Mouse (Mus musculus) midbrain, embryonic 13.5 days (tissue): ENCODE results near the gene Mrtfb. TPM values are rescaled to one million over a fixed set of nuclear protein-coding genes. Genes with fewer than 3 reads are reported as not detected.

ENCODE experiments used
- ATAC-seq: fragments of 200-750 bp; cut with Nextera tagmentation; 2 replicates; pipeline ENCODE4 v1.8.0; 2017; ENCODE audit warnings: mild to moderate bottlenecking, moderate TSS enrichment, moderate library complexity
- H3K27ac ChIP-seq: fragments of 300-500 bp; sonication (generic); 2 replicates; pipeline ENCODE4 v1.5.1; 2015; ENCODE audit warnings: inconsistent platforms, mild to moderate bottlenecking, moderate library complexity
- H3K27me3 ChIP-seq: fragments of 300-500 bp; sonication (generic); 2 replicates; pipeline ENCODE4 v1.6.1; 2015; ENCODE audit warnings: mild to moderate bottlenecking, inconsistent platforms
- H3K36me3 ChIP-seq: fragments of 300-500 bp; sonication (generic); 2 replicates; pipeline ENCODE4 v1.6.1; 2015; ENCODE audit warnings: mild to moderate bottlenecking, inconsistent platforms
- H3K4me1 ChIP-seq: fragments of 300-500 bp; sonication (generic); replicated peaks from 2 replicates; pipeline ENCODE4 v1.6.1; 2015; ENCODE audit warnings: inconsistent platforms
- H3K4me2 ChIP-seq: fragments of 300-500 bp; sonication (generic); replicated peaks from 2 replicates; pipeline ENCODE4 v1.6.1; 2015; ENCODE audit warnings: moderate library complexity, mild to moderate bottlenecking, inconsistent platforms
- H3K4me3 ChIP-seq: fragments of 300-500 bp; sonication (generic); replicated peaks from 2 replicates; pipeline ENCODE4 v1.5.1; 2015; ENCODE audit warnings: mild to moderate bottlenecking, inconsistent platforms
- H3K9ac ChIP-seq: fragments of 300-500 bp; sonication (generic); replicated peaks from 2 replicates; pipeline ENCODE4 v1.6.1; 2015; ENCODE audit warnings: mild to moderate bottlenecking, inconsistent platforms
- H3K9me3 ChIP-seq: fragments of 300-500 bp; sonication (generic); 2 replicates; pipeline ENCODE4 v1.6.1; 2016; ENCODE audit warnings: mild to moderate bottlenecking, inconsistent platforms
- WGBS: fragments of 180-500 bp; shearing (Covaris S2); methylation state at CpG from one replicate; pipeline ENCODE4 v1.1.7; 2015; 5-methylcytosine and 5-hydroxymethylcytosine counted together
- polyA plus RNA-seq: library from polyadenylated mRNA; unstranded; fragments of >200 nt; fragmentation: Nextera tagmentation; extraction: Ambion mirVana; gene quantifications from 2 replicates; pipeline ENCODE4 v1.2.1, GENCODE M21; 2015

Gene Mrtfb
- polyA plus RNA-seq, 1 experiment from 2014 or later, result 12.6 TPM

DNA sequence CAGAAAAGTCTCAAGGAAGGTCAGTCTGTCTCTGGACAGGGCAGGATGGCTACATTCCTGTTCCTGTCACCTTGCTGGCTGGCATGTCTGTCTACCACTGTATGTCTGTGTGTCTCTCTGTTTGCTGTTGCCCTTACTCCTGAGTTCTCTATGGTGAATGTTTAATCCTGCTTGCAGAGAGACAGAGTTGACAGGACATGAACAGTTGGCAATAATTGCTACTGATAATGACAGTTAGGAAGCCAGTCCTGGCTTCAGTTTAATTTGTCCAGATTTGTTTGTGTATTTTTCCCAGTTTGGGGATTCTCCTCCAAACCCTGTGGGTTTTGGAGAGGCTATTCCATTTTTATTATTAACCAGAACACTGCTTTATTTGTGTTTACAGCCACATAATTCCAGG, 102.5 kb downstream of the Mrtfb start:
- peak overlapping the region; percentile 56 for H3K4me2 ChIP-seq
- no peak for ATAC-seq
- H3K27ac ChIP-seq, result peak overlapping the region; percentile 78
- peaks cover 31% of the 10 kb centered on the region for H3K4me1 ChIP-seq
- peak overlapping the region; percentile 61; the same call in 1 of the 2 replicates for H3K9ac ChIP-seq
- H3K36me3 ChIP-seq, result no peaks in the 10 kb centered on the region
- no peaks in the 10 kb centered on the region for H3K27me3 ChIP-seq
- peak overlapping the region; percentile 33; the same call in 1 of the 2 replicates for H3K4me3 ChIP-seq
- no peaks in the 10 kb centered on the region for H3K9me3 ChIP-seq

DNA sequence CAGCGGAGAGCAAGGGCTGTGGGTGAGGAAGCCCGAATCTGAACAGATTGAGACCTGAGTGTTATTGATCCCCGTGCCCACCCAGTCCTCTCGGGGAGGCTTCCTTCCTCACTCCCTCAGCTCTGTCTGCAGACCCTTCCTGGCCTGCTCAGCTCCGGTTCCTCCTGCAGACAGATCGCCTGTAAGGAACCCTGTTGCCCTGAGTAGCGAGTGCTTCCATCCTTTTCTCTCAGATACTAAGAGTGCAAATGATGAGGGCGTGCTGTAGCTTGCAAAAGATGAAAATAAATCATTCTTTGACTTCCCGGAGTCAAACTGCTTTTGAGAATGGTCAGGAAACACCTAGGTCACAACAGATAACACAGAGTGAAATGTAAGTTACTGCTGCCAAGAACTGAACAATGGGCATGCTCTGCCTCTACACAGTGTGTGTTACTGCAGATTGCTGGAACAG, 103.2 kb downstream of the Mrtfb start:
- Histone ChIP-seq H3K27ac (0 out of 2 replicates have a peak overlapping the region, but pooled peaks have one; percentile 44), H3K9ac (peak overlapping the region; percentile 44; the same call in 1 of the 2 replicates), H3K27me3 (no peaks in the 10 kb centered on the region), H3K4me1 (peaks cover 24% of the 10 kb centered on the region), H3K36me3 (no peaks in the 10 kb centered on the region), H3K4me2 (peak overlapping the region; percentile 29), H3K9me3 (no peaks in the 10 kb centered on the region), H3K4me3 (no peak overlapping the region)
- no peak for ATAC-seq
- 74% methylated on average over 9 of the region's 9 CpGs for WGBS

DNA sequence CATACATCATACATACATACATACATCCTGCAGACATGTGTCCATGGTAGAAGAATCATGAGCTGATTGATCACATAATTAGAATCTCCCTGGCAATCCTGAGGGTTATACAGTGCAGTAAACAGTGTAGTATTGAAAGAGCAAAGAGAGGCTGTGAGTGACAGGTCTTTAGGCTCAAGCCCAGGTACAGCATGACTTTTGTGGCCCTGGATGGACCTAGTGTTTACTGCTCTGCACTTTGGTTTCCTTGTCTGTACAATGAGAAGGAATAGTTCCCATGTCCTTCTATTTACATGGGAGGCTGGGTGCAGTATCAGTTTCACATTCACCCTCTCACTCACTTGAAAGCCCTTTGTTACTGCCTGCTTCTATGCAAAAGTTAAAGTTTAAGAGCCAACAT, 103.9 kb downstream of the Mrtfb start:
- H3K27me3 ChIP-seq, result no peaks in the 10 kb centered on the region
- peaks cover 23% of the 10 kb centered on the region for H3K4me1 ChIP-seq
- H3K27ac ChIP-seq, result no peak overlapping the region
- H3K4me2 ChIP-seq, result no peak overlapping the region
- ATAC-seq, result no peak
- H3K4me3 ChIP-seq, result no peak overlapping the region
- no peaks in the 10 kb centered on the region for H3K9me3 ChIP-seq
- H3K36me3 ChIP-seq, result no peaks in the 10 kb centered on the region
- no peak overlapping the region for H3K9ac ChIP-seq

DNA sequence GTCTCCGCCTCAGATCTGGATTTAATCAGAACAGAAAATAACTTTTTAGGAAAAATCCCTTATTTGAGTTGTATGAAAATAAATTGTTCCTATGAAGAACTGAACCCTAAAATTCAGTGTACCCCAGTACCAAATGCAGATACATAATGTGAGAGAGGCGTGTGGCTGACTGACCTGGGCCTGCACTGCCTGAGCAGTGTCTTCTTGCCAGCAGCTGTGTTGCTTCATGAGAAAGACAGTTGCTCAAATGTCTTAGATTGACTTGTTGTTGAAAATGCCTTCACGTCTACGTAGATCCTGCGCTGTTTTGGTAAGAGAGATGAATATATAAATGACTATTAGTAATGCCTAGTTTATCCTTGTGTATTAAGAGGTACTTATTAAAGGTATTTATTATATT, 104.6 kb downstream of the Mrtfb start:
- ATAC-seq, result no peak
- 92% methylated on average over 5 of the region's 5 CpGs for WGBS
- Histone ChIP-seq H3K9ac (no peak overlapping the region), H3K4me1 (peaks cover 23% of the 10 kb centered on the region), H3K27me3 (no peaks in the 10 kb centered on the region), H3K36me3 (no peaks in the 10 kb centered on the region), H3K4me3 (no peak overlapping the region), H3K9me3 (no peaks in the 10 kb centered on the region), H3K4me2 (no peak overlapping the region), H3K27ac (no peak overlapping the region)

DNA sequence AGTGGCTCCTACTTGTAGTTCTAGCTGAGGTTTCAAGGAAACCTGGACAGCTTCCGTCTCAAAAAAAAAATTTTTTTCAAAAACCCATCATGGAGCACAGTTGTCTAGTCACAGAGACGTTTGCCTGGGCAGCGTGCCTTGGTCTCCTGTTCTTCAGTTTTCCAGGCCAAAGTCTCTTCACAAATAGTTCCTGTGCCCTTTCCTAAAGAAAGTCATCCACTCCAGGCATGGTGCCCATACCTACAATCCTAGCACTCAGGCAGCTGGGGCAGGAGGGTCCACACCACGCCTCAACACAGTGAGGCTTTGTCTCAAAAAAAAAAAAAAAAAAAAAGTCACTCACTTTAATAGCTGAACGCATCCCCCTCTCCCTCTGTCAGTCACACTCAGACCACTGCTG, 106.9 kb downstream of the Mrtfb start:
- Histone ChIP-seq H3K4me1 (peaks cover 29% of the 10 kb centered on the region), H3K27me3 (no peaks in the 10 kb centered on the region), H3K4me3 (no peak overlapping the region), H3K36me3 (no peaks in the 10 kb centered on the region), H3K9ac (no peak overlapping the region), H3K4me2 (no peak overlapping the region), H3K9me3 (no peaks in the 10 kb centered on the region), H3K27ac (no peak overlapping the region)
- 78% methylated on average over 5 of the region's 5 CpGs for WGBS
- no peak for ATAC-seq

DNA sequence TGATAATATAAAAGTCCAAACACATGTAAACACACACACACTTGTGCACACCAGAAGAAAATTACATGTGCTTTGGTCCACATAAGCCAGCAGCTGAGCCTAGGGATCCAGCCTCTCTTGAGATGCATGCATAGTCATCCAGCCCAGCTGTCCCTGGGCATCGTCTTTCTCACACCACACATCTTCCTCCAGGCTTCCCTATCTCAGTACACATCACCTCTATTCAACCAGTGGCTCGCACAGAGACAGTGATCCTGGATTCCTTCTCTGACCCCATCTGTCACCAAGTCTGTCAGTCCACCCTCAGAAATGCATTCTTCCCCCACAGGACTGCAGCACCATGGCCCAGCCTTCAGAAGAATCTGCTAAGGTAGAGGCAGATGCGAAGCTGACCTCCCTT, 107.9 kb downstream of the Mrtfb start:
- no peak overlapping the region for H3K9ac ChIP-seq
- no peaks in the 10 kb centered on the region for H3K9me3 ChIP-seq
- no peaks in the 10 kb centered on the region for H3K36me3 ChIP-seq
- no peak overlapping the region for H3K27ac ChIP-seq
- H3K27me3 ChIP-seq, result no peaks in the 10 kb centered on the region
- H3K4me2 ChIP-seq, result no peak overlapping the region
- no peak for ATAC-seq
- H3K4me3 ChIP-seq, result no peak overlapping the region
- 66% methylated on average over 3 of the region's 3 CpGs for WGBS
- peaks cover 20% of the 10 kb centered on the region for H3K4me1 ChIP-seq

DNA sequence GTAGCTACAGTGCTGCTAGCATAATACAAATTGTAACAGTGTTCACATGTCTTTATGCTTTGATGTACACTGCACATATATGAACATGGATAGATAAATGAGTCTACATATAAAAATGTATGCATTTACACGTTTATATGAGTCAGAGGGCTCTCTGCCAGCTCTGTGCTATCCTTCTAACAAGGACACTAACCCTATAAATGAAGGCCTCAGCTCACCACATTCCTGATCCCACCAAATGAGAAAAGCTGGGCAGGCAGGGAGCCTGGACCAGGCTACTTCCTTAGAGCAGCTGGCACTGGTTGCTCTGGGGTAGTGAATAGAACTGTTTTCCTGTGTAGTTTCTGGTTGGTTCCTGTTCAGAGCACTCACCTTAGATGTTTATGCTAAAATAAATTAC, 110.0 kb downstream of the Mrtfb start:
- peak overlapping the region; percentile 30; the same call in 1 of the 2 replicates for H3K27ac ChIP-seq
- ATAC-seq, result no peak
- whole genome bisulfite sequencing, result 69% methylated on average over 1 of the region's 1 CpGs

DNA sequence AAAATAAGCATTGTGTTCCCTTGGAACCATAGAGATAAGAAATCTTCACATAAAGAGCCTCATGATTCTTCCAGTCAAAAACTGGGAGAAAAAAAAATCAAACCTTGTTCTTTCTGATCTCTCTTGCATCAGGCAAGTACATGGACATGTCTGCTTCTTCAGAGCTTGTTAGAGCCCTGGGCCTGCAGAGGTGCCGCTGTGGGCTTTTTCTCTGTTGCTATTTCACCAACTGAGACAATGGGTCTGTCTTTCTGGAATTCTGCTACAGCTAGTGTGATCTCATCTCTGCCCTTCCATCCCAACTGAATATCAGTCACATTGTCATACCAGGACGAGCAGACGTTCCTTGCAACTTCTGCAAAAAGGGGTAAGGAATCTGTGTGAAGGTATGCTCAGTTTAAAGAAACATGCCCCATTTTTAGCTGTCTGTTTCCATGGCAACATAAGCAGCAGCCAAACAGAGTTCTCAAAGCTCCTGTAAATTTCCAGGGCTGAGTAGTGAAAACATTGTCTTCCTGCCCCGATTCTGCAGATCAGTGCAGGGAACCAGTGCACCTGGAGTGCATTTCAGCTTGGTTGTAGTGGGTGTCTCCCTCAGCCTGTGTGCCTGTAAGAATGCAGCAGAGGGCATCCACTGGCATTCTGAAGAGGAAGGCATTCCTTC, 110.7 kb downstream of the Mrtfb start:
- H3K27me3 ChIP-seq, result no peaks in the 10 kb centered on the region
- H3K27ac ChIP-seq, result peak overlapping the region; percentile 44; the same call in 1 of the 2 replicates
- H3K4me2 ChIP-seq, result no peak overlapping the region
- no peak overlapping the region for H3K9ac ChIP-seq
- no peak overlapping the region for H3K4me3 ChIP-seq
- ATAC-seq, result peak; percentile 37; the same call in 1 of the 2 replicates
- no peaks in the 10 kb centered on the region for H3K36me3 ChIP-seq
- H3K9me3 ChIP-seq, result no peaks in the 10 kb centered on the region
- peaks cover 20% of the 10 kb centered on the region for H3K4me1 ChIP-seq
- 20% methylated on average over 4 of the region's 4 CpGs for WGBS

More for the DNA sequence above, 110.0 kb downstream of the Mrtfb start:
- Histone ChIP-seq H3K4me3 (no peak overlapping the region), H3K36me3 (no peaks in the 10 kb centered on the region), H3K9ac (no peak overlapping the region), H3K4me1 (peaks cover 15% of the 10 kb centered on the region), H3K9me3 (no peaks in the 10 kb centered on the region), H3K27me3 (no peaks in the 10 kb centered on the region), H3K4me2 (no peak overlapping the region)

DNA sequence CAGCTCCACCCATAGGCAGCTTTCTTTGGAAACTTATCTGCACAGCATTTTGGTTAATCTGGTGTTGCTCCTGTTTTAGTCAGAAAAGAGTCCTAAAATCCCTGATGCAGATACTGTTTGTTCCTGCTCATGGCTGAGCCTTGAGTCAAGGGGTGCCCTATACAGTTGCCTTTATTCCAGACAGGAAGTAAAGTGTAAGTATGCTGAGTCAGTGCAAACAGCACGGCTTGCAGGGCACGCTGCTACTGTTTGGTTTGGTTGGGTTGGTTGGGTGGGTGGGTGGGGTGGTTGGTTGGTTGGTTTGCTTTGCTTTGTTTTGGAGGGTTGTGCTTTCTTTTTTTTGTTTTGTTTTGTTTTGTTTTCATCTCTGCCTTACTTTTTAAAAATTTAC, 111.2 kb downstream of the Mrtfb start:
- Histone ChIP-seq H3K4me3 (no peak overlapping the region), H3K4me2 (no peak overlapping the region), H3K9ac (no peak overlapping the region), H3K27me3 (no peaks in the 10 kb centered on the region), H3K36me3 (no peaks in the 10 kb centered on the region), H3K4me1 (peaks cover 22% of the 10 kb centered on the region), H3K27ac (no peak overlapping the region), H3K9me3 (no peaks in the 10 kb centered on the region)
- ATAC-seq, result no peak
- WGBS, result 72% methylated on average over 2 of the region's 2 CpGs

DNA sequence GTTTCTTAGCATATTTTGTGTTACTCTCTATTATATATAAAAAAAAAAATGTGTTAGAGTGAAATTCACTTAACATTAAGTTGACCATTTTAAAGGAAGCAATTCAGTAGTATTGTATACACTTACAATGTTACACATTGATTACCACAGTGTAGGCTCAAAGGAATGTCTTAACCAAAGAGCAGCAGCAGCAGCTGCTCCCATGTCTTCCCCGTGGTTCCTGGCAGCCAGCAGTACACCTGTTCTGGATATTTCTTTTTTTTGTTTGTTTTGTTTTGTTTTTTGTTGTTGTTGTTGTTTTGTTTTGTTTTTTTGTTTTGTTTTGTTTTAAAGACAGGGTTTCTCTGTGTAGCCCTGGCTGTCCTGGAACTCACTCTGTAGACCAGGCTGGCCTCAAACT, 112.4 kb downstream of the Mrtfb start:
- ATAC-seq, result no peak
- H3K27me3 ChIP-seq, result no peaks in the 10 kb centered on the region
- 75% methylated on average over 1 of the region's 1 CpGs for WGBS
- H3K9me3 ChIP-seq, result no peaks in the 10 kb centered on the region
- no peak overlapping the region for H3K4me3 ChIP-seq
- H3K4me2 ChIP-seq, result no peak overlapping the region
- H3K4me1 ChIP-seq, result peaks cover 22% of the 10 kb centered on the region
- H3K9ac ChIP-seq, result no peak overlapping the region
- H3K36me3 ChIP-seq, result no peaks in the 10 kb centered on the region
- H3K27ac ChIP-seq, result no peak overlapping the region

DNA sequence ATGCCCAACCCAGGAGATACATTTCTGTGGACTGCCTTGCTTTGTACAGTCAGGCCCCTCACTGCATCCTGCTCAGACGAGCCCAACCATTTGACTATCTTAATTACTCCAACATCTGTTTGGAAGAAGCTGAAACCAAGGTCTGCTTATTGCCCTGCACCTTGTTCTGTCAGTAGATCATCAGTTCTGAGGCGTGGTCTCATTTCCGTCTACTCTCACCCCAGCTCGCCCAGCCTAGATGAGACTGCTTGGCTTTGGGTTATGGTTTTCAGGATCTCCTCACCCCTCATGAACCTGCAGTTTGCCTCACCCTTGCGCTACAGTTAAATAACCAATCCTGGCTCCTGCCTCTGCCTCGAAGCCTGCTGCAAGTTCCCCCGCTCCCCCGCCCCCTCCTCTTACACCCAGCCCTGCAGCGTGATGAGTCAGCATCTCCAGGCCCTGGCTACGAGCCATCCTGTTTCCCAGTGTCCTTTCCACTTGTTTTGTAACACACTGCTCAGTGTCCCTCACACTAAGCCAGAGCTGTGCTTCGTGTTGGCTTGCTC, 115.5 kb downstream of the Mrtfb start:
- Histone ChIP-seq H3K4me3 (no peak overlapping the region), H3K9me3 (no peaks in the 10 kb centered on the region), H3K9ac (0 out of 2 replicates have a peak overlapping the region, but pooled peaks have one; percentile 20), H3K4me1 (peaks cover 14% of the 10 kb centered on the region), H3K27ac (no peak overlapping the region), H3K36me3 (no peaks in the 10 kb centered on the region), H3K27me3 (no peaks in the 10 kb centered on the region), H3K4me2 (no peak overlapping the region)
- peak; percentile 83 for ATAC-seq
- WGBS, result 33% methylated on average over 11 of the region's 11 CpGs

DNA sequence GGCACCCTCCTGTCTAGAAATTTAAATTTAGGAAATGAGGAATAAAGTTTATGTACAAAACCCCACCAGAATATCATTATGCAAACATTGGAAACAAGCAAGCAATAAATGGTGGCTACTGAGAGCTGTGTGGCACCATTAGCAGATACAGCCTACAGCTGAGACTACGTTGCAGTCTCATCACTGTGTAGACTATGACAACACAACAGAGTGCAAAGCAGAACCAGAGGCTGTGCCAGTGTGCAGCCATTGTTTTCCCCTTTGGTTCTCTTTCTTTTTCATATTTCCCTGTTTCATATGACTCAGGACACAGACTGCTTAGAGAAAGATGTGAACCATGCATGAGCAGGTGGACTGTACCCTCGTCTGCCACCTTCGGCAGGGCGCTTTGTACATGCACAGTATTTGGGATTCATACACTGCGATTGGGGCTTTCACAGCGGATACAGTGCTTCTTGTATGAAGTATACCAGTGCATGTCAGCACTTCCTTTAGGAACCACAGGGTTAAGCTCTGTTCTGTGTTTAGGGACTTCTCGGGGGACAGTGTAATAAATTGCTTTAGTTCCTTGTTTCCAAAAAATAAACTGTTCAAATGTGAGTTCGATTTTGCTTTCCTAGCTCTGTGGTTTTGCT, 116.7 kb downstream of the Mrtfb start:
- ATAC-seq, result no peak
- no peak overlapping the region for H3K4me3 ChIP-seq
- peaks cover 7% of the 10 kb centered on the region for H3K4me1 ChIP-seq
- H3K4me2 ChIP-seq, result no peak overlapping the region
- H3K9ac ChIP-seq, result no peak overlapping the region
- H3K36me3 ChIP-seq, result no peaks in the 10 kb centered on the region
- no peaks in the 10 kb centered on the region for H3K27me3 ChIP-seq
- no peak overlapping the region for H3K27ac ChIP-seq
- WGBS, result 93% methylated on average over 8 of the region's 8 CpGs
- no peaks in the 10 kb centered on the region for H3K9me3 ChIP-seq
